Comparison of ENCODE assay signal across 8 mouse cellular contexts in genomic region chr15:102204674-102205505, GRCm38 (mm10). TPM values are rescaled to one million over a fixed set of nuclear protein-coding genes. Genes with fewer than 3 reads are reported as not detected.
DNase-seq lines count a peak whose midpoint lies in the region; ATAC-seq and TF ChIP-seq lines count a peak whose summit lies in the region.

Gene Csad (minus strand): TSS chr15:102204724.

- peak within 1 kb of the TSS; percentile 67 for H3K4me3 ChIP-seq in ES-Bruce4 (ENCODE audit: low read depth, low read length)
- peak within 1 kb of the TSS; percentile 78 for H3K4me3 ChIP-seq in embryonic facial prominence, embryonic 13.5 days
- peak within 1 kb of the TSS; percentile 74 for H3K4me3 ChIP-seq in hindbrain, embryonic 11.5 days (ENCODE audit: low read depth, low read length)
- H3K4me3 ChIP-seq in liver, embryonic 12.5 days: peak within 1 kb of the TSS; percentile 80

- no peak for TF ChIP-seq CTCF in ES-Bruce4 (IDR thresholded peaks at IDR 0.05; ENCODE audit: low read depth, low read length)

- no peak for DNase-seq in gastrocnemius, postnatal 14 days
- DNase-seq in gastrocnemius, adult 8-10 months (ENCODE audit: low spot score in 2 of 2): no peak
- no peak for DNase-seq in hindbrain, embryonic 11.5 days (ENCODE audit: low spot score)
- no peak for DNase-seq in ovary, postnatal 36 days (ENCODE audit: low spot score)
- DNase-seq in right cerebral cortex, postnatal 36 days (ENCODE audit: low spot score in 2 of 2): no peak

- no peaks in the 10 kb centered on the region for H3K9me3 ChIP-seq in ES-Bruce4 (replicated peaks; ENCODE audit: control insufficient read depth, insufficient read depth, low read length, poor library complexity, severe bottlenecking)
- no peaks in the 10 kb centered on the region for H3K9me3 ChIP-seq in embryonic facial prominence, embryonic 13.5 days
- no peaks in the 10 kb centered on the region for H3K9me3 ChIP-seq in hindbrain, embryonic 11.5 days (ENCODE audit: control insufficient read depth, low read length)
- no peaks in the 10 kb centered on the region for H3K9me3 ChIP-seq in liver, embryonic 12.5 days (replicated peaks)

- no peak for TF ChIP-seq POLR2A in ES-Bruce4 (IDR thresholded peaks at IDR 0.05; ENCODE audit: insufficient read depth, low read length)

- H3K27ac ChIP-seq in ES-Bruce4 (ENCODE audit: insufficient read depth, low read length): peak within 1 kb of the TSS; percentile 77
- peak within 1 kb of the TSS; percentile 100 for H3K27ac ChIP-seq in embryonic facial prominence, embryonic 13.5 days
- peak within 1 kb of the TSS; percentile 99 for H3K27ac ChIP-seq in hindbrain, embryonic 11.5 days (ENCODE audit: low read depth, low read length)
- peak within 1 kb of the TSS; percentile 98 for H3K27ac ChIP-seq in liver, embryonic 12.5 days

- H3K36me3 ChIP-seq in ES-Bruce4 (ENCODE audit: control insufficient read depth, insufficient read depth, low read length, poor library complexity, severe bottlenecking): peaks cover 26% of the 10 kb centered on the region
- H3K36me3 ChIP-seq in embryonic facial prominence, embryonic 13.5 days: peaks cover 50% of the 10 kb centered on the region
- H3K36me3 ChIP-seq in hindbrain, embryonic 11.5 days (ENCODE audit: control insufficient read depth, insufficient read depth, low read length): peaks cover 12% of the 10 kb centered on the region
- H3K36me3 ChIP-seq in liver, embryonic 12.5 days: peaks cover 52% of the 10 kb centered on the region

- peak within 1 kb of the TSS; percentile 80 for H3K4me2 ChIP-seq in embryonic facial prominence, embryonic 13.5 days
- H3K4me2 ChIP-seq in hindbrain, embryonic 11.5 days (replicated peaks; ENCODE audit: low read depth, low read length): peak within 1 kb of the TSS; percentile 61
- H3K4me2 ChIP-seq in liver, embryonic 12.5 days: peak within 1 kb of the TSS; percentile 93

- ATAC-seq in embryonic facial prominence, embryonic 13.5 days (ENCODE audit: insufficient number of reproducible peaks, insufficient read depth, low FRiP score, low TSS enrichment, low read depth): no peak
- ATAC-seq in hindbrain, embryonic 11.5 days (ENCODE audit: low FRiP score): no peak
- no peak for ATAC-seq in liver, embryonic 12.5 days

- 38% methylated on average over 19 of the region's 19 CpGs for WGBS in embryonic facial prominence, embryonic 13.5 days
- 71% methylated on average over 19 of the region's 19 CpGs for WGBS in hindbrain, embryonic 11.5 days
- WGBS in liver, embryonic 12.5 days (ENCODE audit: insufficient replicate concordance): 76% methylated on average over 19 of the region's 19 CpGs

- peaks cover 11% of the 10 kb centered on the region for H3K4me1 ChIP-seq in ES-Bruce4 (ENCODE audit: control insufficient read depth, insufficient read depth, low read length)
- H3K4me1 ChIP-seq in embryonic facial prominence, embryonic 13.5 days: peaks cover 39% of the 10 kb centered on the region
- H3K4me1 ChIP-seq in hindbrain, embryonic 11.5 days (replicated peaks; ENCODE audit: control insufficient read depth, insufficient read depth, low read length): peaks cover 8% of the 10 kb centered on the region
- H3K4me1 ChIP-seq in liver, embryonic 12.5 days: peaks cover 42% of the 10 kb centered on the region

- no peaks in the 10 kb centered on the region for H3K27me3 ChIP-seq in ES-Bruce4 (ENCODE audit: control insufficient read depth, insufficient read depth, low read length, poor library complexity, severe bottlenecking)
- no peaks in the 10 kb centered on the region for H3K27me3 ChIP-seq in embryonic facial prominence, embryonic 13.5 days
- H3K27me3 ChIP-seq in hindbrain, embryonic 11.5 days (ENCODE audit: control insufficient read depth, insufficient read depth, low read length): no peaks in the 10 kb centered on the region
- no peaks in the 10 kb centered on the region for H3K27me3 ChIP-seq in liver, embryonic 12.5 days (replicated peaks)

- intact Hi-C loops in gastrocnemius, postnatal 14 days (cut with DNase I; ENCODE audit: low total_unique reads): no loop called here

- peak within 1 kb of the TSS; percentile 97 for H3K9ac ChIP-seq in ES-Bruce4 (ENCODE audit: low read depth, poor library complexity, severe bottlenecking)
- H3K9ac ChIP-seq in embryonic facial prominence, embryonic 13.5 days: peak within 1 kb of the TSS; percentile 97
- peak within 1 kb of the TSS; percentile 92 for H3K9ac ChIP-seq in hindbrain, embryonic 11.5 days (ENCODE audit: low read depth, low read length)
- peak within 1 kb of the TSS; percentile 89 for H3K9ac ChIP-seq in liver, embryonic 12.5 days

- no peak for TF ChIP-seq EP300 in ES-Bruce4 (IDR thresholded peaks at IDR 0.05; ENCODE audit: insufficient read depth, low read depth, low read length)

RNA-seq across cellular contexts. Expression of gene Csad, which starts in this region (rescaled TPM):
- total RNA-seq in gastrocnemius, postnatal 14 days (2021): 10 to 100 TPM; 14.1 to 15.6 TPM
- 1 to 10 TPM; 5.6 to 8.5 (median 7.6) TPM for total RNA-seq in gastrocnemius, adult 8-10 months (2022)
- polyA plus RNA-seq in ES-Bruce4 (2011; ENCODE audit: insufficient read depth, insufficient read length, low read depth, missing spikeins): 17.8 and 19.3 TPM in 2 replicates
- polyA plus RNA-seq in embryonic facial prominence, embryonic 13.5 days (2015; fragmentation: Nextera tagmentation; extraction: Ambion mirVana): 89.6 and 102 TPM in 2 replicates
- 23.5 and 27.9 TPM in 2 replicates for polyA plus RNA-seq in hindbrain, embryonic 11.5 days (2014; fragmentation: Nextera tagmentation; extraction: Ambion mirVana)
- polyA plus RNA-seq in liver, embryonic 12.5 days (2016; fragmentation: Nextera tagmentation; extraction: Ambion mirVana): 21.9 and 26.6 TPM in 2 replicates
